Mouse (Mus musculus) hindbrain, embryonic 16.5 days (tissue): ENCODE data around the gene Scpep1. TPM values are rescaled to one million over a fixed set of nuclear protein-coding genes. Genes with fewer than 3 reads are reported as not detected.

Experiments
- ATAC-seq: fragments of 200-750 bp; cut with Nextera tagmentation; 2 replicates; pipeline ENCODE4 v1.8.0; 2017; ENCODE audit warnings: moderate TSS enrichment, moderate library complexity
- H3K27ac ChIP-seq: fragments of 300-500 bp; sonication (generic); 2 replicates; pipeline ENCODE4 v1.5.1; 2014; ENCODE audit warnings: low read depth, mild to moderate bottlenecking, control low read depth, low read length, moderate library complexity
- H3K27me3 ChIP-seq: fragments of 300-500 bp; sonication (generic); replicated peaks from 2 replicates; pipeline ENCODE4 v1.6.1; 2014; ENCODE audit warnings: low read length; ENCODE audit not compliant: control insufficient read depth, insufficient read depth
- H3K36me3 ChIP-seq: fragments of 300-500 bp; sonication (generic); 2 replicates; pipeline ENCODE4 v1.6.1; 2014; ENCODE audit warnings: mild to moderate bottlenecking, low read length, moderate library complexity, mixed read lengths; ENCODE audit not compliant: control insufficient read depth, insufficient read depth
- H3K4me1 ChIP-seq: fragments of 300-500 bp; sonication (generic); 2 replicates; pipeline ENCODE4 v1.6.1; 2014; ENCODE audit warnings: low read depth, low read length; ENCODE audit not compliant: control insufficient read depth, insufficient read depth
- H3K4me2 ChIP-seq: fragments of 300-500 bp; sonication (generic); 2 replicates; pipeline ENCODE4 v1.6.1; 2014; ENCODE audit warnings: mild to moderate bottlenecking, low read length, control low read depth, moderate library complexity
- H3K4me3 ChIP-seq: fragments of 300-500 bp; sonication (generic); 2 replicates; pipeline ENCODE4 v1.5.1; 2014; ENCODE audit warnings: mild to moderate bottlenecking, low read length, control low read depth, moderate library complexity
- H3K9ac ChIP-seq: fragments of 300-500 bp; sonication (generic); 2 replicates; pipeline ENCODE4 v1.6.1; 2014; ENCODE audit warnings: low read depth, mild to moderate bottlenecking, control low read depth, low read length, moderate library complexity
- H3K9me3 ChIP-seq: fragments of 300-500 bp; sonication (generic); 2 replicates; pipeline ENCODE4 v1.6.1; 2014; ENCODE audit warnings: mild to moderate bottlenecking, low read length, moderate library complexity; ENCODE audit not compliant: control insufficient read depth
- WGBS: fragments of 180-500 bp; shearing (Covaris S2); extraction: QIAGEN DNeasy Blood & Tissue Kit; methylation state at CpG from one replicate; pipeline ENCODE4 v1.1.7; 2014; 5-methylcytosine and 5-hydroxymethylcytosine counted together
- polyA plus RNA-seq: library from polyadenylated mRNA; unstranded; fragments of >200 nt; fragmentation: Nextera tagmentation; extraction: Ambion mirVana; gene quantifications from 2 replicates; pipeline ENCODE4 v1.2.1, GENCODE M21; 2015

The Scpep1 gene
- polyA plus RNA-seq, 1 experiment from 2014 or later, result 40.0 TPM

DNA sequence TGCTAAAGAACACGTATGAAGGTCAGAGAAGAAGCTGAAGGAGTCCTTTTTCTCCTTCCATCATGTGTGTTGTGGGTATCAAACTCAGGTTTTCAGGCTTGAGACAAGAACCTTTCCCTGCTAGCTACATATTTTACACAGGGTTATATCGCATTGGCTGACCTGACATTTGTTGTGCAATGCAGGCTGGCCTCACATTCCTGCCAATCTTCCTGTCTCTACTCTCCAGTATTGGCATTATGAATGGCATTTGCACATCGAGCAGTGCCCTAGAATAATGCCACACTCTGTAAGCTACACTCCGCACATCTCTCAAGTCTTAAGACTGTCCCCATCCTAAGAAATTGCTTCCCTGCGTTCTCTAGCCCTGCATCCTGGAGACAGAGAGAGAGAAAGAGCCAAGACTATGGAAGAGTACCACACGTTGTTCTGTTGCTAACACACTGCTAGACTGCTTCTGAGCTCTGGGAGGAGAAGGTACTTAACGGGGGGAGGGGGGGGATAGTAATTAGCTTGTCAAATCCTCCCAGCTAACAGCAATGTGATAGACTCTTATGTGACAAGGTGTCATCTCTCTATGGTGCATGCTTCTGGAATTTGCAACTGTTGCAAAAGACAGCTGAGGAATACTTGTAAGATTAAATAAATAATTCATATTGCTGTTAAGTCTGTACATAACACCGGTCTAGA, 70.7 kb downstream of the Scpep1 start:
- H3K9me3 ChIP-seq, result no peaks in the 10 kb centered on the region
- no peak overlapping the region for H3K4me2 ChIP-seq
- no peaks in the 10 kb centered on the region for H3K27me3 ChIP-seq
- H3K9ac ChIP-seq, result no peak overlapping the region
- 60% methylated on average over 8 of the region's 8 CpGs for WGBS
- H3K27ac ChIP-seq, result no peak overlapping the region
- H3K36me3 ChIP-seq, result no peaks in the 10 kb centered on the region
- no peak overlapping the region for H3K4me3 ChIP-seq
- no peaks in the 10 kb centered on the region for H3K4me1 ChIP-seq
- 0 out of 2 replicates have a peak, but pooled peaks have one; percentile 20 for ATAC-seq

GRCm38 (mm10) chr11:88878011-88878410, 77.3 kb downstream of the Scpep1 start:
- Histone ChIP-seq H3K36me3 (no peaks in the 10 kb centered on the region), H3K27ac (no peak overlapping the region), H3K4me2 (no peak overlapping the region), H3K4me1 (peaks cover 8% of the 10 kb centered on the region), H3K27me3 (no peaks in the 10 kb centered on the region; the same call in 1 of the 2 replicates), H3K4me3 (no peak overlapping the region), H3K9me3 (no peaks in the 10 kb centered on the region), H3K9ac (no peak overlapping the region)
- no peak for ATAC-seq
- 93% methylated on average over 12 of the region's 12 CpGs for WGBS

Other genes starting within 250 kb of the Scpep1 start
- gene Msi2, start 237.0 kb downstream of the Scpep1 start, polyA plus RNA-seq, result 28.8 and 31.0 TPM in 2 replicates
- gene Akap1, start 90.9 kb downstream of the Scpep1 start, polyA plus RNA-seq, result 28.5 and 33.2 TPM in 2 replicates
- not detected in 2 replicates for gene Elobl, start 11.5 kb upstream of the Scpep1 start, polyA plus RNA-seq
- 26.6 and 27.6 TPM in 2 replicates for gene Coil, start 14.8 kb upstream of the Scpep1 start, polyA plus RNA-seq
- gene Trim25, start 43.9 kb upstream of the Scpep1 start, polyA plus RNA-seq, result 4.6 and 5.4 TPM in 2 replicates
- 16.4 and 16.7 TPM in 2 replicates for gene Dgke, start 111.4 kb upstream of the Scpep1 start, polyA plus RNA-seq
- not detected in 2 replicates for gene Gm525, start 118.4 kb upstream of the Scpep1 start, polyA plus RNA-seq